Mouse (Mus musculus) cerebellum, adult 2 months (tissue): Measurements from ENCODE around the gene Dab2ip.

Experiments
- CTCF ChIP-seq: fragments of 200-500 bp; IDR thresholded peaks from 2 replicates; pipeline ENCODE4 v1.5.1; 2011; ENCODE audit warnings: low read depth, mild to moderate bottlenecking, control low read depth, low read length, moderate library complexity, borderline replicate concordance; ENCODE audit not compliant: insufficient read depth
- POLR2A ChIP-seq: fragments of 200-500 bp; IDR thresholded peaks from 2 replicates; pipeline ENCODE4 v1.6.1; 2011; ENCODE audit warnings: low read length, control low read depth, borderline replicate concordance; ENCODE audit not compliant: insufficient read depth

- no peak for TF ChIP-seq CTCF
- no peak for TF ChIP-seq POLR2A
These were observed 52.9 kb downstream of the Dab2ip start for GRCm38 (mm10) chr2:35610976-35611375.
